Mouse (Mus musculus) small intestine, adult 10 weeks (tissue): ENCODE data around the gene Sgk2. TPM values are rescaled to one million over a fixed set of nuclear protein-coding genes. Genes with fewer than 3 reads are reported as not detected.

Source experiments
- polyA plus RNA-seq: library from polyadenylated mRNA; stranded (reverse); fragments of 350-450 nt; fragmentation: Illumina TruSeq; extraction: RNeasy Lipid Tissue Mini Kit (QIAGEN cat#74804); gene quantifications from one replicate; pipeline ENCODE4 v1.2.3, GENCODE M21; 2014; ENCODE audit warnings: low replicate concordance

Sgk2 gene
- 5.6 TPM for polyA plus RNA-seq

DNA sequence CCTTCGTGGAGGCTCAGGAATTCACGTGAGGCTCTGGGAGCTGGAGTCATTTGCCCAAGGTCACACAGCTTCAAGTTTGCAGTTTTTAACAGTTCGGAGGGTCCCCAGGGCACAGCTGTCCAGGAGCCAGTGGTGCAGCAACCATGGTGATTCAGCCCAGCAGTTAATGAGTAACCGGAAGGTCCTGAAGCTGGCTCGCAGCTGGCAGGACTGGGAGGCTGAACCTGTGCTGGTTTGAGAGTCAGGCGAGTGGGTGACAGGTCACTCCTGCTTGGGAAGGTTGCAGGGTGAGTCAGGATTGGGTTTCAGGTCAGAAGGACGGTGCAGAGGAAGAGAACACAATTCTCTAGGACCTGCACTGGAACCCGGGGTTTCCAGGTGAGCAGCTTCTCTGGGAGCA is at the start of gene Sgk2:
Gene Sgk2 (plus strand): TSS at position 113 of the 400 bp plus-strand sequence.

DNA sequence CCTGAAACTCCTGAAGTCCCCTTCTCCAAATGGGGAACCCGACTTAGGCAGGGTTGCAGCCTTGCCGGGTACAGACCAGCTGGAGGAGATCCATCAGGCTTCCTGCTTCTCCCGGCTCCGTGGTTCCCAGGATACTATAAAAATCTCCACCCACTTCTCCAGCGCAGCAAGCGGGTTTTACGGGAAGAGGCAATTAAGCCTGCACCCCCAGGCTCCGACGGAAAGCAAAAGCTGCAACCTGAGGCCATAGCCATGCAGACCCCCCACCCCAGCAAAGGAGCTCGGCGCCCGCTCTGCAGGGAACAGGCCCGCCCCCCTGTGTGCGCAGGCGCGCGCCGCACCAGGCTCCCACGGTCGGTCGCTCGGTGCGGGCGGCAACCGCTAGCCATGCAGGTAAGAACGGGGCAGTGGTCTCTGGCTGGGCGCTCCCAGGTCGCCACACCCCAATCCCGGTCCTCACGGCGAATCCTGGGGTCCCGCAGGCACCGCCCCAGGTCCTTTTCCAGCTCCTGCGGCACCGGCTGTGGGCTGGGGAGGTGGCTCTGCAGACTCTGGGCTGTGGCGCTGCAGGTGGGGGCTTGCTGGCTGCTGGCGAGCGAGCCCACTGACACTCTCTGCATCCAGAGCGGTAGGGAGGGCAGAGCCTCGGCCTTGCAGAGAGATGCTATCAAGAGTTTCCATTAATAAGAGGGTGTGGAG is 43.8 kb upstream of the Sgk2 start, which contains the start of gene L3mbtl1:
Gene L3mbtl1 (plus strand): TSS at position 325 of the 699 bp plus-strand sequence.

DNA sequence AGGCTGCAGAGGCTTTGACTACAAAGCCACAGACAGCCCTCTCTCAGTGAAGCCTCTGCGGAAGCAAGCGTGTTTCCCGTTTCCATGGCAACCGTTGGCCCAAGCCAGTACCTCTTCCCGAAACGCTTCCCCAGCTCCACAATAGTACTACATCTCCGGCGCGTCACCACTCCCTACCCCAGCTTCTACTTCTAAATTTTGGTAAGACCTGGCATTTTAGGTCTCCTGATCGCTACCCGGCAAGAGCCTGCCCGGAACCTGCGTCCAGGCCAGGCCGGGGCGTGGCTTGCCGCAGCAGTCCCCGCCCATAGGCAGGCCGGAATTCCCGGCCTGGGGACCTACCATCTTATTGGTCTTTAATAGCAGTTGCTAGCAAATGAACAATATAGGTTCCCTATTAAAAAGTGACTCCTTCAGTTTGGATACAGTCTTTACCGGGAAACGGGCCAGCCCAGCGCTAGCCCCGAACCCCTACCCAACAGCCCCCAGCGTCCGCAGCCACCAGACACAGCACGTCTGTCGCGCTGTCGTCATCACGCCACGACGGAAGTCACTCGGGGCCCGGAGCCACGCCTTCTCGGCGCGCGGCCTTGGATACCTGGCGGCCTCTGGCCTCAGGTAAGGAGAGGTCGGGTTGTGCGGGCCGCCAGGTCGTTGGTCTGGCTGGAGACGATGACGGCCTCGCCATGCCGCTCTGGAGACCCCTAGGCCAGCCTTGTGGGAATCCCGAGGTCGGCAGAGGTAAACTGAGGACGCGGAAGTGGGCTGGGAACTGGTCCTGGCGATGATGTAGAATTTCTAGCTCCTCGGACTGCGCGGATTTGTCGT is 30.0 kb downstream of the Sgk2 start, which contains the start of gene Ift52:
Gene Ift52 (plus strand): TSS at position 439 of the 828 bp plus-strand sequence.

DNA sequence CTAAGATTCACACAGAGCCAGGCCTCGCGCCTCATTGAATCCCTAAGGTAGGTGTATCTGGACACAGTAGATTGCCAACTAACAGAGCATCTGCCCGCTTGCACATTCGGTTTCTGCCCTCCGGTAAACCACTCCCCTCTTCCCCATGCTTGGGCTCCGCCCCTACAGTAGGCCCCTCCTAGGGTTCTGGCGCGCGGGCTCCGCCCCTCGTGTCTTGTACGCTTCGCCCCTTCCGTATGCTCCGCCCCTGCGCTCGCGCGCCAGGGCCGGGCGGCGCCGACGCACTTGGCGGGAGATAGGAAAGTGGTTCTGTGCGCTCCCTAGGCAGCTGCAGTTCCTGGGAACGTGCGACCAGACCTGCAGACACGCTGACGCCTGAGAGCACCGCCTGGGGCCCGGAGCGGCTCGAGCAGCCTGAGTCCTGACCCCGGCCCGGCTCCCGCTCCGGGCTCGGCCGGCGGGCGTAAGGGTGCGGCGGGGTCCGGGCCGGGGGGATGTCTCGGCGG is 67.3 kb downstream of the Sgk2 start, which contains the start of gene Mybl2:
Gene Mybl2 (plus strand): TSS at position 353 of the 506 bp plus-strand sequence.

Other genes starting within 250 kb of the Sgk2 start
- 260 TPM for gene Srsf6, start 55.8 kb upstream of the Sgk2 start, polyA plus RNA-seq
- not detected for gene L3mbtl1, start 43.9 kb upstream of the Sgk2 start, polyA plus RNA-seq
- 74.8 TPM for gene Ift52, start 30.0 kb downstream of the Sgk2 start, polyA plus RNA-seq
- gene Mybl2, start 67.4 kb downstream of the Sgk2 start, polyA plus RNA-seq: not detected
- not detected for gene Gtsf1l, start 100.5 kb downstream of the Sgk2 start, polyA plus RNA-seq
- 1.6 TPM for gene Tox2, start 215.8 kb downstream of the Sgk2 start, polyA plus RNA-seq